Mouse (Mus musculus) forebrain, embryonic 11.5 days (tissue): ENCODE data around the gene Gm19684. TPM values are rescaled to one million over a fixed set of nuclear protein-coding genes. Genes with fewer than 3 reads are reported as not detected.
"Not testable (repeated sequence)": the region's sequence is repeated elsewhere in the genome, so short reads cannot be mapped to it uniquely, and the experiment has no call there.

Experiments used
- ATAC-seq: fragments of 200-750 bp; cut with Nextera tagmentation; replicated peaks from 2 replicates; pipeline ENCODE4 v1.8.0; 2017; ENCODE audit warnings: moderate TSS enrichment; ENCODE audit not compliant: low FRiP score
- DNase-seq: peaks from one replicate; pipeline ENCODE4 v3.0.0-alpha.2; 2017; ENCODE audit warnings: low spot score
- H3K27ac ChIP-seq: fragments of 300-500 bp; sonication (generic); 2 replicates; pipeline ENCODE4 v1.5.1; 2014; ENCODE audit warnings: low read depth, low read length
- H3K27me3 ChIP-seq: fragments of 300-500 bp; sonication (generic); 2 replicates; pipeline ENCODE4 v1.6.1; 2014; ENCODE audit warnings: mild to moderate bottlenecking, low read length, mixed read lengths; ENCODE audit not compliant: control insufficient read depth, insufficient read depth
- H3K36me3 ChIP-seq: fragments of 300-500 bp; sonication (generic); 2 replicates; pipeline ENCODE4 v1.6.1; 2014; ENCODE audit warnings: mild to moderate bottlenecking, low read length, moderate library complexity, mixed read lengths; ENCODE audit not compliant: control insufficient read depth, insufficient read depth
- H3K4me1 ChIP-seq: fragments of 300-500 bp; sonication (generic); replicated peaks from 2 replicates; pipeline ENCODE4 v1.6.1; 2014; ENCODE audit warnings: low read length, mixed read lengths; ENCODE audit not compliant: control insufficient read depth, insufficient read depth
- H3K4me2 ChIP-seq: fragments of 300-500 bp; sonication (generic); 2 replicates; pipeline ENCODE4 v1.6.1; 2014; ENCODE audit warnings: low read depth, mild to moderate bottlenecking, low read length, moderate library complexity, mixed read lengths; ENCODE audit not compliant: severe bottlenecking
- H3K4me3 ChIP-seq: fragments of 300-500 bp; sonication (generic); 2 replicates; pipeline ENCODE4 v1.5.1; 2014; ENCODE audit warnings: low read depth, low read length
- H3K9ac ChIP-seq: fragments of 300-500 bp; sonication (generic); 2 replicates; pipeline ENCODE4 v1.6.1; 2014; ENCODE audit warnings: low read length
- H3K9me3 ChIP-seq: fragments of 300-500 bp; sonication (generic); 2 replicates; pipeline ENCODE4 v1.6.1; 2016; ENCODE audit warnings: low read length, mixed read lengths; ENCODE audit not compliant: control insufficient read depth
- WGBS: fragments of 180-500 bp; shearing (Covaris S2); extraction: QIAGEN DNeasy Blood & Tissue Kit; methylation state at CpG from one replicate; pipeline ENCODE4 v1.1.7; 2014; 5-methylcytosine and 5-hydroxymethylcytosine counted together
- polyA plus RNA-seq: library from polyadenylated mRNA; unstranded; fragments of >200 nt; fragmentation: Nextera tagmentation; extraction: Ambion mirVana; gene quantifications from 2 replicates; pipeline ENCODE4 v1.2.1, GENCODE M21; 2014

Gene Gm19684
- polyA plus RNA-seq: not detected in 2 replicates

- H3K4me3 ChIP-seq: not testable (repeated sequence)
- 7% methylated on average over 8 of the region's 8 CpGs for WGBS
Measured at GRCm38 (mm10) chr17:36121352-36122020, at the start of gene Gm19684. Gene Gm19684 (plus strand): TSS chr17:36121678.

DNA sequence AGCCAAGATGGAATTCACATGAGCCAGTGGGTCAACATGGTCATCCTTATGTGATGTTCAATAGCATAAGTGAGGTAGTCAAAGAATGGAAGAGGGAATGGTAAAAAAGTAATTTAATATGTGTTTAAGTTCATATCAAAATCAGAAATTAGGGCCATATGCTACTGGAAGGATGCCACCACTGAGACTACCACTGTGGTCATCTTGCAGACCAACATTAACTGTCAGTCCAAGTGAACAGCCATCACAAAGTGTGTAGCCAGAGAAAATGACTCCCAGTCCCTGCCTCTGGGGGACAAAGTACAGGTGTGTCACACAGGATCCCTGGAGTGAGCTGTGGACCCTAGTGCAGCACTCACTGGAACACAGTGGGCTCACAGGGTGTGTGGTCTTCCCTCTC is 39.6 kb upstream of the Gm19684 start:
- H3K4me1 ChIP-seq, H3K4me3 ChIP-seq, H3K36me3 ChIP-seq, H3K9me3 ChIP-seq, H3K4me2 ChIP-seq, H3K27ac ChIP-seq, ATAC-seq, H3K9ac ChIP-seq, H3K27me3 ChIP-seq, DNase-seq: not testable (repeated sequence)

More at GRCm38 (mm10) chr17:36121352-36122020, at the start of gene Gm19684:
- not testable (repeated sequence) for H3K9me3 ChIP-seq, H3K4me2 ChIP-seq, H3K9ac ChIP-seq, H3K36me3 ChIP-seq, H3K4me1 ChIP-seq, H3K27ac ChIP-seq, H3K27me3 ChIP-seq, ATAC-seq
- DNase-seq: peak; percentile 27

DNA sequence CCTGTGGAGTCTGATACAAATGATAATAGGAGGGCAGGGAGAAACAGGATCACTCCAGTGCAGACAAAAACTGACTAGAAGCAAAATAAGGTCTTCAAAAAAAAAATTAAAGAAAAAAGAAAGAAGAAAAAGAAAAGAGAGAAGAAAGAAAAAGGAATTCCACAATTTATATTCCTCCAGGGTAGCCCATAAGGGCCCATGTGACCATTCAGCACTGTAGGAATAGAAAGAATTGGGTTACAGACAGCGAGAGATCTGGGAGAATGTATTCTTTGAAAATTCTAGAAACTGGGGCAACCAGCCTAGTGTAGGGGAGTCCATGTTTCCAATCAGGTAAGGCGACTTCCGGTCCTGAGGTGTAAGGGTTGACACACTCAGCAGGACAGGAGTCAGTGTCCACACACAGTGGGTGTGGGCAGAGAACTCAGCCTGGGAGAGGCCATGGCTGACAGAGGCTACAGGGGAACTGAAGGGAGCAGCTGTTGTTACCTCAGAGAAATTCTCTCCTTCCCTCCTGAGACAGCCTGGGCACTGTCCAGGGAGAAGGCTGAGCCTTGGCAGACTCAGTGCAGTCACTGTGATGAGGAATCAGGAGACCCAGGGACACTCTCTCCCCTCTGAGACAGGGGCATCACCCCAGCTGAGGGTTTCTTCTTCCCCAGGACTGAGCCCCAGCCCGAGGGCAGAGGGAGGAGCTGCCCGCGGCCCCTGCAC is 38.8 kb upstream of the Gm19684 start:
- 52% methylated on average over 3 of the region's 6 CpGs for WGBS
- H3K36me3 ChIP-seq, H3K9ac ChIP-seq, H3K27ac ChIP-seq, ATAC-seq, H3K4me1 ChIP-seq, H3K9me3 ChIP-seq, H3K27me3 ChIP-seq, DNase-seq: not testable (repeated sequence)
- peak overlapping the region; percentile 49; the same call in 1 of the 2 replicates for H3K4me3 ChIP-seq
- H3K4me2 ChIP-seq: peak overlapping the region; percentile 99; the same call in 1 of the 2 replicates

GRCm38 (mm10) chr17:36083266-36083869 is 38.1 kb upstream of the Gm19684 start:
- H3K9me3 ChIP-seq: no peaks in the 10 kb centered on the region
- no peaks in the 10 kb centered on the region for H3K4me1 ChIP-seq
- H3K36me3 ChIP-seq: no peaks in the 10 kb centered on the region
- WGBS: under 1% methylated on average over 45 of the region's 46 CpGs
- ATAC-seq (peak; percentile 78), DNase-seq (peak; percentile 87)
- no peak overlapping the region for H3K27ac ChIP-seq
- peaks cover 9% of the 10 kb centered on the region; the same call in 1 of the 2 replicates for H3K27me3 ChIP-seq
- peak overlapping the region; percentile 49 for H3K4me3 ChIP-seq
- peak overlapping the region; percentile 99 for H3K4me2 ChIP-seq
- H3K9ac ChIP-seq: peak overlapping the region; percentile 77

GRCm38 (mm10) chr17:36083870-36084451 is 37.5 kb upstream of the Gm19684 start:
- 0% methylated on average over 42 of the region's 42 CpGs for WGBS
- Histone ChIP-seq H3K9me3 (no peaks in the 10 kb centered on the region), H3K36me3 (no peaks in the 10 kb centered on the region), H3K4me3 (peak overlapping the region; percentile 49), H3K4me2 (peak overlapping the region; percentile 99), H3K27me3 (peaks cover 9% of the 10 kb centered on the region; the same call in 1 of the 2 replicates), H3K27ac (no peak overlapping the region), H3K4me1 (no peaks in the 10 kb centered on the region), H3K9ac (peak overlapping the region; percentile 77)
- ATAC-seq (peak; percentile 61), DNase-seq (peak; percentile 72)

DNA sequence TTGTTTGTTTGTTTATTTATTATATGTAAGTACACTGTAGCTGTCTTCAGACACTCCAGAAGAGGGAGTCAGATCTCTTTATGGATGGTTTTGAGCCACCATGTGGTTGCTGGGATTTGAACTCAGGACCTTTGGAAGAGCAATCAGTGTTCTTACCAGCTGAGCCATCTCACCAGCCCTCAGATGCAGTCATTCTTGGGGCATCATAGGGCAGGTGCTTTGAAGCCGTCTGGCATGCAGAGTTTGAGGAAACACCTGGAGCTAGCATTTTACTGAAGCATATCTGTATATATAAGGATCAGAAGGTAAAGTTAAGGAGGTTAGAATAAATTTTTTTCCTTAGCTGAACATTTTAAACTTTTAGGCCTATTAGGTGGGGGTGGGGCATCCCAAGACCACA is 35.5 kb upstream of the Gm19684 start:
- not testable (repeated sequence) for H3K27me3 ChIP-seq, H3K9me3 ChIP-seq, H3K4me3 ChIP-seq, H3K9ac ChIP-seq, H3K27ac ChIP-seq, H3K36me3 ChIP-seq, DNase-seq, H3K4me1 ChIP-seq, ATAC-seq, H3K4me2 ChIP-seq
- WGBS: 77% methylated on average over 1 of the region's 1 CpGs

GRCm38 (mm10) chr17:36091933-36092332 is 29.5 kb upstream of the Gm19684 start:
- not testable (repeated sequence) for H3K9me3 ChIP-seq, H3K4me3 ChIP-seq, DNase-seq, H3K36me3 ChIP-seq, H3K27me3 ChIP-seq, H3K27ac ChIP-seq, ATAC-seq, H3K9ac ChIP-seq, H3K4me2 ChIP-seq, H3K4me1 ChIP-seq
- WGBS: no CpG with 5 or more reads among the region's 2 CpGs

- ATAC-seq: not testable (repeated sequence)
Measured at GRCm38 (mm10) chr17:36092520-36092919, 29.0 kb upstream of the Gm19684 start.

More at GRCm38 (mm10) chr17:36092520-36092919, 29.0 kb upstream of the Gm19684 start:
- peak; percentile 3 for DNase-seq
- not testable (repeated sequence) for H3K27me3 ChIP-seq, H3K4me2 ChIP-seq, H3K4me1 ChIP-seq, H3K9me3 ChIP-seq, H3K9ac ChIP-seq, H3K36me3 ChIP-seq, H3K27ac ChIP-seq, H3K4me3 ChIP-seq
